Mouse (Mus musculus): ENCODE results near the gene Abracl. TPM values are rescaled to one million over a fixed set of nuclear protein-coding genes. Genes with fewer than 3 reads are reported as not detected.

The Abracl gene
- total RNA-seq (2014; rRNA removed) (10.4 and 27.9 TPM in 2 replicates), polyA plus RNA-seq (2015; fragmentation: Nextera tagmentation; extraction: Ambion mirVana) (55.9 and 60.6 TPM in 2 replicates)

DNA sequence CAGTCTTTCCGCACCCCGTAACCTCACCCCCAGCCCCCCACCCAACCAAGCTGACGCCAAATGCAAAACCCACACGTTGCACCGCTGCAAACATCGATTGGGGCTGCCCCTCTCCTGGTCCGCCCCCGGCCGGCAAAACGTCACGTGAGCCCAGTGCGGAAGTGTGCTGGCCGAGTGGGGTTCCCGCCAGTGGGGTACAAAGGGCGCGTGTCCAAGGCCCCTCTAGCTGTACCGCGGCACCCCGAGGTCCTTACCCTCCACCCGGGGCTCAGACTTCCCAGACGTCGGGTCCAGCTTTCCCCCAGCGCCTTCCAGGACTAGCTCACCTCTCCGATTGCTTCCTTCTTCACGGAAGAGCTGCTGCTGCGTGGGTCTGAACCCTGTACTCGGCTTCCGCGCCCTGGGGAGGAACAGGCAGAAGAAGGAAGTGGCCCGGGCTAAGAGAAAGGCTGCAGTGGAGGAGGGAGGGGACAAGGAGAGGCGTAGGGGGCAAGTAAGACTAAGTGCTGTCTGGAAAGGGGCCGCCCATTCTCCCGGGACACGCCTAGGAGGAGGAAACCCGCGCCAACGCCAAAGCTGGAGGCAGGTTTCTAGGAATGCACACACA is at the start of gene Abracl:
TSS of gene Abracl (minus strand) at position 548 of the 607 bp plus-strand sequence.
- Histone ChIP-seq H3K27ac (peak within 1 kb of the TSS; percentile 94), H3K27me3 (ENCODE audit: insufficient read depth, low read length) (no peaks in the 10 kb centered on the region), H3K36me3 (ENCODE audit: insufficient read depth, low read length) (no peaks in the 10 kb centered on the region), H3K4me2 (ENCODE audit: low read depth, low read length) (peak within 1 kb of the TSS; percentile 67), H3K4me1 (ENCODE audit: insufficient read depth, low read length) (peaks cover 5% of the 10 kb centered on the region; the same call in 1 of the 2 replicates), H3K9ac (replicated peaks; ENCODE audit: low read length) (peak within 1 kb of the TSS; percentile 80), H3K9me3 (ENCODE audit: low read length) (no peaks in the 10 kb centered on the region), H3K4me3 (ENCODE audit: low read length) (peak within 1 kb of the TSS; percentile 75)
- ATAC-seq (peak; percentile 94), DNase-seq (ENCODE audit: low spot score) (peak; percentile 75)
- under 1% methylated on average over 37 of the region's 37 CpGs for WGBS
- peak; percentile 53 for TF ChIP-seq CTCF (IDR thresholded peaks at IDR 0.05; ENCODE audit: low read depth)

DNA sequence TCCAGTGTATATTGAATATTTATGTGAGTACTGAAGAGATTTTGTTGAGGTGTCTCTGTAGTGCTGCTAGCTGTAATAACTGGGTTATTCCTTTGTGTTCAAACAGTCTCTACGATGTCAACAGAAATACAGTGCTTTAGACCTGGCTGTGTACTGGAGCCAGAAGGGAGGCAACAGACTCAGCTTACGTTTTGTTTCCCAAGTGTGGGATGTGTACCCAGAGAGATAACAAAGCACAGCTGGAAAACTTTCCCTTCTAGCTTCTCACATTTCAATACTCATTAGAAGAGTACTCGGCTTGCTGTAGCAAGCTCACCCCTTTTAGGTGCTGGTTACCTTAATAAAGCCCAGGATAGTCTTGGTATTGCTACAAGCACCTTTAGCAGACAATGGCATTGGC is 49.8 kb upstream of the Abracl start:
- 61% methylated on average over 3 of the region's 3 CpGs for WGBS
- H3K9ac ChIP-seq (replicated peaks; ENCODE audit: low read length): no peak overlapping the region
- no peak overlapping the region for H3K27ac ChIP-seq
- no peak for ATAC-seq
- no peaks in the 10 kb centered on the region for H3K36me3 ChIP-seq (ENCODE audit: insufficient read depth, low read length)
- H3K27me3 ChIP-seq (ENCODE audit: insufficient read depth, low read length): no peaks in the 10 kb centered on the region
- no peaks in the 10 kb centered on the region for H3K9me3 ChIP-seq (ENCODE audit: low read length)
- H3K4me3 ChIP-seq (ENCODE audit: low read length): no peak overlapping the region
- DNase-seq (ENCODE audit: low spot score): no peak
- no peak for TF ChIP-seq CTCF (IDR thresholded peaks at IDR 0.05; ENCODE audit: low read depth)
- 0 out of 2 replicates have a peak, but pooled peaks cover 5% of the 10 kb centered on the region for H3K4me1 ChIP-seq (ENCODE audit: insufficient read depth, low read length)
- no peak overlapping the region for H3K4me2 ChIP-seq (ENCODE audit: low read depth, low read length)

DNA sequence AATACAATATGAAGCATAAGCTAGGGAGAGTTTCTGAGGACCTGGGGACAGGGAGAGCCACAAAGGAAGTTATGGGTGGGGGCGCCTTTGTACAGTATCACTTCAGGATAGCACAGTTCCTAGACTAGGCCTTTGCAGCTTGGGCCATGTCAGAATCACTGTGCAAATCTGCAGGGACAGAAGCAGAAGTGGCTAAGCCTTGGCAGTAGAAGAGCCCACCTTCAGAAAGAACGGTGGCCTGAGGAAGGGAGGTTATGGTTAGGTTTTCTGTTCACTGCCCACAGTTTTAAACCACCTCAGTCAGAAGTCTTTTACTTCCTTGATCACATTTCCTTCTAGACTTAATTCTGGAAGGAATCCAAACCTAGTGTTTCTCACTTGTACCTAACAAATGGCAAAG is 47.5 kb upstream of the Abracl start:
- TF ChIP-seq CTCF (IDR thresholded peaks at IDR 0.05; ENCODE audit: low read depth): no peak
- Histone ChIP-seq H3K9ac (replicated peaks; ENCODE audit: low read length) (no peak overlapping the region), H3K27me3 (ENCODE audit: insufficient read depth, low read length) (no peaks in the 10 kb centered on the region), H3K4me1 (ENCODE audit: insufficient read depth, low read length) (0 out of 2 replicates have a peak, but pooled peaks cover 5% of the 10 kb centered on the region), H3K27ac (peak overlapping the region; percentile 77), H3K9me3 (ENCODE audit: low read length) (no peaks in the 10 kb centered on the region), H3K4me3 (ENCODE audit: low read length) (no peak overlapping the region), H3K36me3 (ENCODE audit: insufficient read depth, low read length) (no peaks in the 10 kb centered on the region), H3K4me2 (ENCODE audit: low read depth, low read length) (0 out of 2 replicates have a peak overlapping the region, but pooled peaks have one; percentile 7)
- WGBS: 84% methylated on average over 2 of the region's 2 CpGs
- no peak for DNase-seq (ENCODE audit: low spot score)
- ATAC-seq: no peak

DNA sequence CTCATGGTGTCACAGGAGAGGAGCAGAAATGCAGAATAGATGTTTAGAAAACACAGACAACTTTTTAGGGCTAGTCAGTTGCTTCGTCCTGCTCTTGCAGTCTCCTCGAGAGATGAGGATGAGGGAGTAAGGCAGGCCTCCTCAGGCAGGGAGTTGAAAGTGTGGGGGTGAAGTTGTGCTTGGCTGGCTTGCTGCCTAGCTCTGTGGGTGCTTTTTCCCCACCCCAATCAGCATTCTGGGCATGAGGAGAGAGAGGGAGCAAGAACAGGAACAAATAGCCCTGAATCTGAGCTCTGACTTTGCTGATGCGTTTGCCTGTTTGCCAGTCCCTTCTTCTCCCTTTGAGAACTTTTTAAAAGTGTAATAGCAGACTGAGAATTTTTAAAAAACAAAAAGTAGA is 47.1 kb upstream of the Abracl start:
- Histone ChIP-seq H3K36me3 (ENCODE audit: insufficient read depth, low read length) (no peaks in the 10 kb centered on the region), H3K9me3 (ENCODE audit: low read length) (no peaks in the 10 kb centered on the region), H3K4me3 (ENCODE audit: low read length) (no peak overlapping the region), H3K27me3 (ENCODE audit: insufficient read depth, low read length) (no peaks in the 10 kb centered on the region), H3K4me2 (ENCODE audit: low read depth, low read length) (0 out of 2 replicates have a peak overlapping the region, but pooled peaks have one; percentile 7), H3K9ac (replicated peaks; ENCODE audit: low read length) (no peak overlapping the region), H3K4me1 (ENCODE audit: insufficient read depth, low read length) (0 out of 2 replicates have a peak, but pooled peaks cover 5% of the 10 kb centered on the region), H3K27ac (peak overlapping the region; percentile 77)
- WGBS: 44% methylated on average over 3 of the region's 3 CpGs
- ATAC-seq (peak; percentile 68; the same call in 1 of the 2 replicates), DNase-seq (ENCODE audit: low spot score) (peak; percentile 62)
- TF ChIP-seq CTCF (IDR thresholded peaks at IDR 0.05; ENCODE audit: low read depth): no peak

DNA sequence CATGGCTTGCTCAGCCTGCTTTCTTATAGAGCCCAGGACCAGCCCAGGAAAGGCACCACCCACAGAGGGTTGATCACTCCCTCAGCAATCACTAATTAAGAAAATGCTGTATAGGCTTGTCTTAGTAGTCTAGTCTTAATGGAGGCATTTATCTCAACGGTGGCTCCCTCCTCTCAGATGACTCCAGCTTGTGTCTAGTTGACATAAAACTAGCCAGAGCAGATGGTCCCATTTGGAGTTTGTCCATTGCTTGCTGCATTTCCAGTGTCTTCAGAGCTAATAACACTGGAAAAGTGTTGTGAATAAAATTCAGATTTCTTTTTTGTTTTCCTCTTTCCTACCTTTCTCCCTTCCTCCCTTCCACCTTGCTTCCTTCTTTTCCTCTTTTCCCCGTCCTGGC is 46.5 kb upstream of the Abracl start:
- no peak for TF ChIP-seq CTCF (IDR thresholded peaks at IDR 0.05; ENCODE audit: low read depth)
- ATAC-seq (no peak), DNase-seq (ENCODE audit: low spot score) (no peak)
- H3K9me3 ChIP-seq (ENCODE audit: low read length): no peaks in the 10 kb centered on the region
- no peak overlapping the region for H3K9ac ChIP-seq (replicated peaks; ENCODE audit: low read length)
- H3K27me3 ChIP-seq (ENCODE audit: insufficient read depth, low read length): no peaks in the 10 kb centered on the region
- 0 out of 2 replicates have a peak, but pooled peaks cover 5% of the 10 kb centered on the region for H3K4me1 ChIP-seq (ENCODE audit: insufficient read depth, low read length)
- peak overlapping the region; percentile 77; the same call in 1 of the 2 replicates for H3K27ac ChIP-seq
- 68% methylated on average over 2 of the region's 2 CpGs for WGBS
- H3K4me2 ChIP-seq (ENCODE audit: low read depth, low read length): no peak overlapping the region
- no peak overlapping the region for H3K4me3 ChIP-seq (ENCODE audit: low read length)
- no peaks in the 10 kb centered on the region for H3K36me3 ChIP-seq (ENCODE audit: insufficient read depth, low read length)

DNA sequence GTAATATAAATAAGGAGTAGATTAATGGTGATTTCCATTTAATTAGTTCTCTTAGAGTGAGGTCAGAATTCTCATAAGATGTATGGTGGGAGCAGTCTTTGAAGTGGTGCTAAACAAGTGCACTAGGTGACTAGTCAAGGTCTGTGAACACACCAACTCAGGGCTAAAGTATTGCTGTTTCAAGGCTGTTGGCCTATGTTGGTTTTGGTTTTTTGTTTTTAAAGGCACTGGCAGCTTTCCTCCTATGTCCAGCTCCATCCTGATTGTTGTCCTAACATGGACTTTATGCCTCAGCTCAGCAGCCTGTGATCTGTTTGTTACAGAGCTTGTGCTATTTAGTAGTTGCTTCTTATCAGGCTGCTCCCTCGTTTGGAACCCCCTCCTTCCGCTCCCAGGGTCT is 45.8 kb upstream of the Abracl start:
- Histone ChIP-seq H3K4me1 (ENCODE audit: insufficient read depth, low read length) (0 out of 2 replicates have a peak, but pooled peaks cover 5% of the 10 kb centered on the region), H3K9me3 (ENCODE audit: low read length) (no peaks in the 10 kb centered on the region), H3K4me2 (ENCODE audit: low read depth, low read length) (no peak overlapping the region), H3K9ac (replicated peaks; ENCODE audit: low read length) (no peak overlapping the region), H3K4me3 (ENCODE audit: low read length) (no peak overlapping the region), H3K27ac (no peak overlapping the region), H3K27me3 (ENCODE audit: insufficient read depth, low read length) (no peaks in the 10 kb centered on the region), H3K36me3 (ENCODE audit: insufficient read depth, low read length) (no peaks in the 10 kb centered on the region)
- WGBS: 91% methylated on average over 2 of the region's 2 CpGs
- DNase-seq (ENCODE audit: low spot score) (no peak), ATAC-seq (no peak)
- TF ChIP-seq CTCF (IDR thresholded peaks at IDR 0.05; ENCODE audit: low read depth): no peak
